10 mouse cellular contexts compared by ENCODE assay signal in genomic region chr17:49182485-49182884, GRCm38 (mm10).
A peak's percentile ranks its signal among the peaks of the same experiment; 100 is the strongest.
DNase-seq lines count a peak whose midpoint lies in the region; TF ChIP-seq lines count a peak whose summit lies in the region.
"Had no signal": no experiment of that assay in that cellular context is flagged by ENCODE, and none has a peak within 500 bp of the region (broad histone marks: within the 10 kb centered on the region; RNA-seq: fewer than 3 reads in every experiment).

No protein-coding gene starts in this region.

- no peak for TF ChIP-seq POLR2A in embryonic fibroblast, embryonic 13.5 days (IDR thresholded peaks at IDR 0.05; ENCODE audit: low read depth, low read length)

- no peak overlapping the region for H3K4me3 ChIP-seq in embryonic fibroblast, embryonic 13.5 days (ENCODE audit: insufficient read depth, low read length)
- H3K4me3 ChIP-seq: hindbrain, embryonic 15.5 days; neural tube, embryonic 12.5 days had no signal

- intact Hi-C loops in gastrocnemius, postnatal 14 days (cut with DNase I; ENCODE audit: low total_unique reads) = no loop called here

- TF ChIP-seq CTCF in embryonic fibroblast, embryonic 13.5 days (IDR thresholded peaks at IDR 0.05; ENCODE audit: borderline replicate concordance, insufficient read depth, low read length) = peak; percentile 53; the same call in 1 of the 2 replicates

- peak; percentile 24 for DNase-seq in gastrocnemius, postnatal 14 days
- DNase-seq in gastrocnemius, postnatal 25 days = no peak
- peak; percentile 49 for DNase-seq in urinary bladder, postnatal 14 days (ENCODE audit: low spot score)
- no peak for DNase-seq in urinary bladder, postnatal 4 days (ENCODE audit: low spot score in 2 of 2)
- DNase-seq in kidney, postnatal 14 days = peak; percentile 52
- peak; percentile 66 for DNase-seq in retina, embryonic 14.5 days (ENCODE audit: low spot score)
- DNase-seq in layer of hippocampus, postnatal 36 days = no peak

- H3K4me1 ChIP-seq in embryonic fibroblast, embryonic 13.5 days (ENCODE audit: control insufficient read depth, insufficient read depth, low read length) = no peaks in the 10 kb centered on the region

- H3K27ac ChIP-seq in embryonic fibroblast, embryonic 13.5 days (ENCODE audit: insufficient read depth, low read length) = no peak overlapping the region
- H3K27ac ChIP-seq: hindbrain, embryonic 15.5 days; neural tube, embryonic 12.5 days had no signal

Comparison
In these comparisons a context has a peak if more than half of its experiments do, and no peak if none do; other contexts are left out.
1. DNase-seq: peak in gastrocnemius, postnatal 14 days (single experiment), urinary bladder, postnatal 14 days (single experiment), kidney, postnatal 14 days (single experiment) and retina, embryonic 14.5 days (single experiment); none in gastrocnemius, postnatal 25 days (single experiment), urinary bladder, postnatal 4 days (0 of 2) and layer of hippocampus, postnatal 36 days (0 of 2).